Mouse (Mus musculus): ENCODE measurements around the gene Nr4a1.

DNA sequence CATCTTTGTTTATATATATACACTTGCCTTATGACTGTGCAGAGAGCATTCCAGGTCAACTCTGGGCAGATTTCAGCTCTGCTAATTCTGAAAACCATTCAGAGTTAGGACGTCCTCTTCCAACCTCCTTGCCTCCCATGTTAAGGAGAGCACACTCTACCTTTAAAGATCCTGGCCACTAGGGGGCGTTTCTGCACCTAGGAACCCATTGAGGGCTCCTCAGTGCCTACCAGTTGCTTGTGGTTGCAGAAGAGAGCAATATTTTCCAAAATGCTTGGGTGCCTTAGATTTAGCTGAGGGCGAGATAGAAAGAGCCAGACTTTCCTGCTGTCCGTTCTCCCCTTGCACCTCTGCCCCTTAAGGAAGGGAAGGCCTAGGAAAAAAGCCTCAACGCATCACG is 43.8 kb upstream of the Nr4a1 start:
- TF ChIP-seq CTCF (IDR thresholded peaks at IDR 0.05), result peak; percentile 88
- no peak for TF ChIP-seq POLR2A (IDR thresholded peaks at IDR 0.05; ENCODE audit: insufficient read depth, low read depth, low read length)

Measured in heart, adult 2 months (tissue).